Mouse (Mus musculus): ENCODE measurements around the gene Akap13. TPM values are rescaled to one million over a fixed set of nuclear protein-coding genes. Genes with fewer than 3 reads are reported as not detected.
"Not testable (repeated sequence)": the region's sequence is repeated elsewhere in the genome, so short reads cannot be mapped to it uniquely, and the experiment has no call there.

The Akap13 gene
- polyA plus RNA-seq, 1 experiment from 2014 or later: 66.3 TPM

DNA sequence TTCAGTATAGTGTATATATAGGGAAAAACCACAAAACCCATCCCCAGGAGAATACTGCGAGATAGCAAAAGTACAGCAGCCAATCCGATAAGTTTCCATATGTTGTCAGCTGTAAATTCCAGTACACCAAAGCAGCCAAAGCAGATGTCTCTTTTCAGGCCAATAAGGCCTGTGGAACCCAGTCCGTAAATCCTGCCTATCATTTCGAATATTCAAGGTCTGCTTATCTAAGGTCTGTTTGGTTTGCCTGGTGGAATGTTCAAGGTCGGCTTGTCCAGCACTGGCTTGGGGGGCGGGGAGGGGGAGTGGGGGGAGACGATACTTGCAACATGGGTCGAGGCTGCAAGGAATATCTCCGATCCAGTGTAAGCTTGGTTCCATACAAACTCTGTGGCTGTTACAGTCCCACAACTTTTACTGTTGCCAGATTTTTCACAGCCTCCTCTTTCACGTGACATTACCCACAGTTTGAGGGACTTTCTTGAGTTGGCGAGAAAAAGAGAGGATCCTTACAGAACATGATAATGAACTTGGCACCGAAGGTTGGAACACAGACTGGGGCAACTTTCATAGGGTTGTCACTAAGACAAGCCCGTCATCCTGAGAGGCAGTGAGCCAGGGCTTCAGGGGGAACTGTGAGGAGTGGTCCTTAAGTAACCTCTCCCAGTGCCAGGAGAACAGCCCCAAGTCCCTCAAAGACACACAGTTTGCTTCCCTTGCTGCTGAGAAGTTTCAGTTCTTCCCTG, 335.9 kb downstream of the Akap13 start:
- 89% methylated on average over 9 of the region's 13 CpGs for WGBS (ENCODE audit: missing documents)
- H3K27ac ChIP-seq; H3K79me2 ChIP-seq (ENCODE audit: inconsistent target); H3K36me3 ChIP-seq (ENCODE audit: inconsistent target); H3K4me3 ChIP-seq (ENCODE audit: inconsistent target): not testable (repeated sequence)

DNA sequence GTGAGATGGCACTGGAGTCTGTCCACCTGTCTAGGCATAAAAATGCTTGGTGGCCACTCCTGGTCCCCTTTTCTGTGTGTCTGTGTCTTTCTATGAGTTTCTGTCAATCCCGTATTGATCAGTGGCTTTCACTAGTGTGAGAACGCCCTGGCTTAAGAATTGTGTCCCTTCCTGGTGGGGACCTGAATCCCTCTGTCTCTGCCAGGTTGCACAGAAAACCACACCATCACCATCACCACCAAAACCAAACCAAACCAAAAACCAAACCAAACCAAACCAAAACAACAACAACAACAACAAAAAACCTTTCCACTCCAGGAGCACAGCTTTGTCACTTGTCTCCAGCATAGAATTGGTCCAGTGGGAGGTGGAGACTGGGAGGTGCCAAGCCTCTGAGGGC, 337.8 kb downstream of the Akap13 start:
- no peak overlapping the region for H3K27ac ChIP-seq
- WGBS (ENCODE audit: missing documents): 95% methylated on average over 2 of the region's 2 CpGs
- H3K79me2 ChIP-seq (ENCODE audit: inconsistent target): no peaks in the 10 kb centered on the region
- no peak overlapping the region for H3K4me3 ChIP-seq (ENCODE audit: inconsistent target)
- H3K36me3 ChIP-seq (ENCODE audit: inconsistent target): no peaks in the 10 kb centered on the region

DNA sequence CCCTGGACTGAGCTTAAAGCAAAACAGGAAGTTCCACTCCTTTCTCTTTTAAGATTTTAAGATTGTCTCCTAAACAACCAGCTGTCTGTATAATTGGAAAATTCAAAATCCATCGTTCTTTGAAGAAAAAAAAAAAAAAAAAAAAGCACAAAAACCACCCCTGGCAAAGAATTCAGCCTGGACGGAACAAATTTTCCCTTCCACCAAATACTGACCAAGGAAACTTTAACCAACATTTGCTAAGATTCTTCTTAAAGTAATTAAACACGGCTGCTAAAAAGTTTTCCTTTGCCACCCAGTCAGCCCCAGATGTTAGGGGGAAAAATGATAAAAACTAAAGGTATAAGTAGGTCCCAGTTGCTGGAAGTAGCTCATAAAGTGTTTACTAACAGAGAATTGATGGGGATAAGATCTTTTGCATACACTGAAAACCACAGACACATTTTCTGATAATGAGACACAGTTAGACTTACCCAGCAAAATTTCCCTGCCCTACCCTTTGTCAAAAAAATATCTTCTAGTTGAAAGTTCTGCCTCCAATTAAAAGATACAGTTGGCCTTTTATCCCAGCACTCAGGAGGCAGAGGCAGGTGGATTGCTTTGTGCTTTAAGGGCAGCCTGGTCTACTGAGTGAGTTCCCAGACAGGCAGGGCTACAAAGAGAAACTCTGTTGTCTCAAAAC, 338.5 kb downstream of the Akap13 start:
- Histone ChIP-seq H3K79me2 (ENCODE audit: inconsistent target) (no peaks in the 10 kb centered on the region), H3K4me3 (ENCODE audit: inconsistent target) (no peak overlapping the region), H3K36me3 (ENCODE audit: inconsistent target) (no peaks in the 10 kb centered on the region), H3K27ac (no peak overlapping the region)
- 46% methylated on average over 3 of the region's 3 CpGs for WGBS (ENCODE audit: missing documents)

DNA sequence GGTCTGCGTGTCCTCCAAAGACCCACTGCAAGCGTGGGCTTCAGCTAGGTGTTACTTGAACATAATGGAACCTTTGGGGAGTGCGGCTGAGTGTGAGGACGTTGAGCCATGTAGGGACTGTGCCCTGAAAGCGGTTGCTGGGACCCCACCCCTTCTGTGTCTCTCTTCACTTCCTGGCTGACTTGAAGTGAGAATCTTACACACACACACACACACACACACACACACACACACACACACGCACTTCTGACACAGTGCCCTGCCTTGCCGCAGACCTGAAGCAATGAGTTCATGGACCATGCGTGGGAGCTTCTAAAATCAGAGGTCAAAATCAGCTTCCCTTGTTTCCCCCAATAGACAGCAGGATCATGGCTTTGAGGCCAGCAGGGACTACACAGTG, 339.8 kb downstream of the Akap13 start:
- Histone ChIP-seq H3K4me3 (ENCODE audit: inconsistent target) (no peak overlapping the region), H3K27ac (no peak overlapping the region), H3K36me3 (ENCODE audit: inconsistent target) (no peaks in the 10 kb centered on the region), H3K79me2 (ENCODE audit: inconsistent target) (no peaks in the 10 kb centered on the region)
- WGBS (ENCODE audit: missing documents): 91% methylated on average over 8 of the region's 8 CpGs

DNA sequence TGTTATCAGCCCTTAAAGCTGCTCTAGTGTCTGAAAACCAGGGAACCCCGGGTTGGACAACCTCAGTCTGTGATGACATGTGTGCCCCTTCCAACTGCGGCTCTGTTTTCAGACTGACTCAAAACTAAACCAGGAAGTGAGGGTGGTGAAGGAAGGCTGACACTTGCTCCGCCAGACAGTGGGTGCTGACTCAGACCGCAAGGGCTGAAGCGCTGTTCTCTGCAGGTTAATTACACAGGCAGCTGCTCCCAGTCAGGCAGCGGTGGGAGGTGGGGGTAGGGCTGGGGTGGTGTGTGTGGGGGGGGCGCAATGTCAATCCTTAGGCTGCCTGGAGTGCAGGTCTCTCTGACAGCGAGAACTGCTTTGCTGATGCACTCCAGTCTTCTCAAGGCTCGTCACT, 341.1 kb downstream of the Akap13 start:
- 9% methylated on average over 9 of the region's 9 CpGs for WGBS (ENCODE audit: missing documents)
- no peaks in the 10 kb centered on the region for H3K79me2 ChIP-seq (ENCODE audit: inconsistent target)
- no peak overlapping the region for H3K4me3 ChIP-seq (ENCODE audit: inconsistent target)
- no peaks in the 10 kb centered on the region for H3K36me3 ChIP-seq (ENCODE audit: inconsistent target)
- H3K27ac ChIP-seq: peak overlapping the region; percentile 56

DNA sequence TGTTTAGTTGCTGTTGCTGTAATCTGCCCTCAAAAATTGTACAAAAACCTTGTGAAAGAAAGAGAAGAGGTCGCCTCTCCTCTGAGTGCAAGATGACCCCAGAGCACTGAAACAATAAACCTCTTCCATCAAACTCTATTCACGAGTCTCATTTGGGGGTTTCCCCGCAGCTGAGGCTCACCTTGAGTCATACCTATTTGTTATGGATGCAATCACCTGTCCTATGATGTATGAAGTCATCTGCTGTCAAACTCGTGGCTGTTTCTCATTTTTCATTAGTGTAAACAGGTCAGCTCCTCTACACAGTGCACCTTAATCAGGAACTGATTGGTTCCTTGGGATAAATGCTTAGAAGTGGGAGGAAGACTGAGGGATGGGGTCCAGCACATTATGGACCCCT, 345.2 kb downstream of the Akap13 start:
- 91% methylated on average over 4 of the region's 4 CpGs for WGBS (ENCODE audit: missing documents)
- no peak overlapping the region for H3K27ac ChIP-seq
- no peak overlapping the region for H3K4me3 ChIP-seq (ENCODE audit: inconsistent target)
- H3K36me3 ChIP-seq (ENCODE audit: inconsistent target): no peaks in the 10 kb centered on the region
- H3K79me2 ChIP-seq (ENCODE audit: inconsistent target): no peaks in the 10 kb centered on the region

DNA sequence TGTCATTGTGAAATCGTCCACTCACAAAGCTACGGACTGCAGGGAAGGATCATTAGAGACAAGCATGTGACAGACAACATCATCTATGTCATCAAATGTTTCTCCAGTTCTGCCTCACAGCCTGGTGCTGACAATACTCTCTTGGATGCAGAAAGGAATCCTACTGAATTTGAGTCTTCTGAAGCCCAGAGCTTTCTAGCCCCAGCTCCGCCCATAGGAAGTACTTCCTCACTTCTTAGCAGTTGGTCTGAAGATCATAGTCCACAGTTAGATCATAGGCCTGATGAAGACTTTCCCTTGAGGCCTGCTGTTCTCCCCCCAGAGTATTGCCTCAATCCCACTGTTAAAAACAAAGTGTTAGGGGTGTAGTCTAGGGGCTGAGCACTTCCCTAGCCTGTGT, 345.7 kb downstream of the Akap13 start:
- H3K79me2 ChIP-seq (ENCODE audit: inconsistent target): no peaks in the 10 kb centered on the region
- H3K36me3 ChIP-seq (ENCODE audit: inconsistent target): no peaks in the 10 kb centered on the region
- no peak overlapping the region for H3K4me3 ChIP-seq (ENCODE audit: inconsistent target)
- 97% methylated on average over 3 of the region's 3 CpGs for WGBS (ENCODE audit: missing documents)
- no peak overlapping the region for H3K27ac ChIP-seq

DNA sequence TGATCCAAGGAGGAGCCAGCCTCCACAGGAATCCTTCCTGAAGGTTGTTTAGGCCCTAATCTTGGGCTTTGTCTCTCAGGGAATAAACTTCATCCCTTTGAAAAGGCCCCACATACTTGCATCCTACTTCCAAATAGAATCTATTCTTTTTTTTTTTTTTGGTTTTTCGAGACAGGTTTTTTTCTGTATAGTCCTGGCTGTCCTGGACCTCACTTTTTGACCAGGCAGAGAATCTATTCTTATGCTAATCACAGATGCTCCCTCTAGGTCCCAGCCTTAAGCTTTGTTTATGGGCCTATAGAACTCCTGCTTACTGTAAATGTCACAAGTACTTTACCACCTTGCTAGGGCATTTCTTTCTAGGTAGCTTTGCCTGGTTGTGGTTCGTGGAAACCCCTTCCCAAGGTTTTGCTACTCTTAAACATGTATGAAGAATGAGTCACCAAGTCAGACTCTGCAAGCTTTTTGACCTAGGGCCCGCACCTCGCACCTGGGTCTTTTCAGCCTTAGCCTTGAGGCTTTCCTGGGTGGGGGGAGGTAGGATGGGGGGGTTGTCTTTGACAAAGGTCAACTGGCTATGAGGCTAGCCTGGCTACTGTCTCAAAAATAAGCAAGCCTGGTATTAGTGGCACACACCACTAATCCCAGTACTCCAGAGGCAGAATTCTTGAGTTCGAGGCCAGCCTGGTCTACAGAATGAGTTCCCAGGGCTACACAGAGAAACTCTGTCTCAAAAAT, 346.5 kb downstream of the Akap13 start:
- H3K27ac ChIP-seq: no peak overlapping the region
- WGBS (ENCODE audit: missing documents): 100% methylated on average over 4 of the region's 5 CpGs
- H3K4me3 ChIP-seq (ENCODE audit: inconsistent target): no peak overlapping the region
- H3K79me2 ChIP-seq (ENCODE audit: inconsistent target): no peaks in the 10 kb centered on the region
- no peaks in the 10 kb centered on the region for H3K36me3 ChIP-seq (ENCODE audit: inconsistent target)

DNA sequence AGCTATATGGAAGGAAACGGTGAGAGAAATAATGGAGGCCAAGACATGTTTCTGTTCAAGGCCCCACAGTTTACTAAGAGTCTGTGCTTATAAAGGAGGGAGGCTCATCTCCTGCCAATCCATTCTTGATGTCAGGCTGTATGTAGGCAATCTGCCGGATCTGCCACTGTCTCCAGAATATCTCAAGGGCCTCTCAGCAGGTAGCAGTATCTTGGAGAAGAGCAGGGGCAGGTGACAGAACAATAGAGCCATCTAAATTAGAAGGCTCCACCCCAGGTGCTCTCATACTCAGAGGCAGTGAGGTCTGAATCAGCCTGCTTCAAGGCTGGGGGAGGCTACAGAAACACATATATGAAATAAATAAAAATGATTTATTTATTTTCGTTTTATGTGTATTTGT, 347.6 kb downstream of the Akap13 start:
- Histone ChIP-seq H3K36me3 (ENCODE audit: inconsistent target) (no peaks in the 10 kb centered on the region), H3K27ac (no peak overlapping the region), H3K79me2 (ENCODE audit: inconsistent target) (no peaks in the 10 kb centered on the region), H3K4me3 (ENCODE audit: inconsistent target) (no peak overlapping the region)
- WGBS (ENCODE audit: missing documents): 88% methylated on average over 2 of the region's 3 CpGs

Other genes with a start within 250 kb of the Akap13 start
- not detected in 3 replicates for gene Sv2b, start 146.3 kb upstream of the Akap13 start, polyA plus RNA-seq (2018)

Data from macrophage (primary cell).